Mouse (Mus musculus): ENCODE measurements around the gene Apeh. TPM values are rescaled to one million over a fixed set of nuclear protein-coding genes. Genes with fewer than 3 reads are reported as not detected.
"Not testable (repeated sequence)": the region's sequence is repeated elsewhere in the genome, so short reads cannot be mapped to it uniquely, and the experiment has no call there.

Apeh gene
- 54.7 and 61.3 TPM in 2 replicates for polyA plus RNA-seq (2015; fragmentation: Nextera tagmentation; extraction: Ambion mirVana)

DNA sequence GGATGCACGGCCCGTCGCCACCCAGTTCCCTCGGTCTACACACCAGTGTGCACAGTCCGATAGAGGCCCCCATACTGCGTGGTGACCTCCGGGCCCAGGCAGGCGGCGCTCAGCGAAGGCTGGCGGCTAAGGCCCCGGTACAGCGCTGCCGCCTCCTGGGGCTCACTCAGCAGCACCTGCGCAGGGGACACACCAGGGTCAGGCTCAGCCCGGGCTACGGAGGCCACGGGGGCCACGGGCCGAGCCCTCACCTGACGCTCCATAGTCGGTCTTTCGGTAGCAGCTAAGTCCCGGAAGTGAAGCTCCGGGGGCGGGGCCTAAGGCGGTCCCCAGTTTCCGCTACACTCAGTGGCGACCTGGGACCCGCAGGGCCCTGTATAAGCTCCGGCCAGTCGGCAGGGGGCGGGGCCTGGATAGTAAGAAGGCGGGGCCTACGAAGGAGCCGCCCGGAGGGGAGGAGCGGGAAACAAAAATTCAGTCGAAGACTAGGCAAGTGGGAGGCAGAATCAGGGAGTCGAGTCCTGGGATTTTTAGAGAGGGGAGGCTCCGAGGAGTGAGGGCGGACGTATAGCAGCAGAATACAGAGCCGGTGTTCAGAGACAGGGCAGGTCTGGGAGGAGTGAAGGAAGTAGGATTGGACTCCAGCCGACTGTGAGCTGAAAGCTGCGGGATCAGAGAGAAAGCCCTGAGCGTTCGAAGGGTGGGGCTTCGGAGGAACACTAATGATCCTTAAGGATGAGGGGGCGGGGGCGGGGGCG lies at the start of gene Apeh:
TSS of gene Apeh (minus strand) at position 423 of the 758 bp plus-strand sequence.
- Histone ChIP-seq H3K36me3 (replicated peaks) (peaks cover 19% of the 10 kb centered on the region; the same call in 1 of the 2 replicates), H3K9me3 (no peaks in the 10 kb centered on the region), H3K4me2 (peak within 1 kb of the TSS; percentile 96), H3K9ac (peak within 1 kb of the TSS; percentile 75), H3K4me1 (peaks cover 20% of the 10 kb centered on the region), H3K27me3 (replicated peaks) (no peaks in the 10 kb centered on the region), H3K27ac (peak within 1 kb of the TSS; percentile 78), H3K4me3 (peak within 1 kb of the TSS; percentile 61)
- peak; percentile 91 for ATAC-seq (replicated peaks)
- under 1% methylated on average over 51 of the region's 52 CpGs for WGBS

DNA sequence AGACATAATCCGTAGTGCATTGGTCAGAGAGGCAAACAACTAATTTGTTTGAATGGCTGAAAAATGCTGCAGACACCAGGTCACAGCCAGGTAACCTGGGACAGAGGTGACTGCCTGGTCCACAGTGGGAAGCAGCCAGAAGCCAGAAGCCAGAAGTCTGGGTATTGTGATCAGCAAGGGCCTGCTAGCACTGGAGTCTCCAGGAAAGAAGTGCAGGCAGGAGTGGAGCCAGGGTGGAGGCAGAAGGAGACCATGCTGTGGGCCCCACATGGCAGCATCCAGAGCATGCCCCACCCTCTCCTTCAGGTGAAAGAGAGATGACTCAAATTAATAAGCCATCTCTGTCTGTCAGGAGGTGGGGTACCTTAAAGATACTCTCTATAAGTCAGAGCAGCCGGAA lies 49.1 kb upstream of the Apeh start:
- Histone ChIP-seq H3K4me1 (no peaks in the 10 kb centered on the region; the same call in 1 of the 2 replicates), H3K4me2 (no peak overlapping the region), H3K27me3 (replicated peaks) (no peaks in the 10 kb centered on the region), H3K9me3 (no peaks in the 10 kb centered on the region), H3K4me3 (no peak overlapping the region), H3K9ac (no peak overlapping the region), H3K27ac (no peak overlapping the region), H3K36me3 (replicated peaks) (no peaks in the 10 kb centered on the region; the same call in 1 of the 2 replicates)
- ATAC-seq (replicated peaks) = no peak
- 87% methylated on average over 2 of the region's 2 CpGs for WGBS

- Histone ChIP-seq H3K36me3 (replicated peaks) (peaks cover 7% of the 10 kb centered on the region; the same call in 1 of the 2 replicates), H3K4me3 (no peak overlapping the region), H3K9me3 (no peaks in the 10 kb centered on the region), H3K9ac (no peak overlapping the region), H3K4me2 (no peak overlapping the region), H3K27ac (no peak overlapping the region), H3K4me1 (no peaks in the 10 kb centered on the region; the same call in 1 of the 2 replicates), H3K27me3 (replicated peaks) (no peaks in the 10 kb centered on the region)
- ATAC-seq (replicated peaks) = no peak
- WGBS = 85% methylated on average over 10 of the region's 10 CpGs
Observed at GRCm38 (mm10) chr9:108141387-108141786, 47.0 kb upstream of the Apeh start.

DNA sequence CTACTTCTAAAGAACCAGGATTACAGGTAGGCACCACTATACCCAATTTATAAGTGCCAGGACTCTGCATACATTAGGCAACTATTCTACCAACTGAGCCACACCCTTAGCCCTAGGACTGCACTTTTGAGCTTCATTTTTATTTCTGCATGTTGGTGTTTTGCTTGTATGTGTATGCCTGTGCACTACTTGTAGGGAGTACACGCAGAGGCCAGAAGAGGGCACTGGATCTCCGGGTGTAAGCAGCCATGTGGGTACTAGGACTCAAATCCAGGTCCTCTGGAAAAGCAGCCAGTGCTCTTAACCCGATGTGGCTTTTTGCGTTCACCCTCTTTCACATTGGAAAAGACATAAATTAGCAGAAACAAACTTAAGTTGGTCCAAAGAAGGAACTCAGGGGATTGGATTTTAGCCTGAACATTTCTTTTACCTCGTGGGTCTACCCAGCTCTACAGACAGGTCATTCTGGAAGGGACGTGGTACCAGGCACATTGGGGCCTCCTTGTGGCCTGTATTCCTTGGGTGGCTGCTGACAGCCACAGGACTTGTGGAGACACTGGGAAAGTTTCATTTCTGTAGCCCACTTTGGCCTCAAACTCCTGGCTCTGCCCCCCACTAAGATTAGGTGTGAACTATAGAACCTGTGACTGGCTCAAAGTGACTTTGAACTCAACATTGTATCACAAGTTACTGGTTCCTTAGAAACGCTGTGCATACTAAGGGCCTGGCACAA lies 45.7 kb upstream of the Apeh start:
- no peak overlapping the region for H3K4me3 ChIP-seq
- H3K9me3 ChIP-seq = no peaks in the 10 kb centered on the region
- H3K9ac ChIP-seq = no peak overlapping the region
- peaks cover 7% of the 10 kb centered on the region; the same call in 1 of the 2 replicates for H3K36me3 ChIP-seq (replicated peaks)
- no peak overlapping the region for H3K4me2 ChIP-seq
- 83% methylated on average over 7 of the region's 7 CpGs for WGBS
- no peaks in the 10 kb centered on the region for H3K4me1 ChIP-seq
- no peaks in the 10 kb centered on the region for H3K27me3 ChIP-seq (replicated peaks)
- no peak for ATAC-seq (replicated peaks)
- no peak overlapping the region for H3K27ac ChIP-seq

- no peak overlapping the region for H3K27ac ChIP-seq
- no peak overlapping the region for H3K4me2 ChIP-seq
- no peak for ATAC-seq (replicated peaks)
- no peak overlapping the region for H3K4me3 ChIP-seq
- H3K9ac ChIP-seq = no peak overlapping the region
- no peaks in the 10 kb centered on the region for H3K4me1 ChIP-seq
- H3K27me3 ChIP-seq (replicated peaks) = no peaks in the 10 kb centered on the region
- peaks cover 7% of the 10 kb centered on the region; the same call in 1 of the 2 replicates for H3K36me3 ChIP-seq (replicated peaks)
- H3K9me3 ChIP-seq = no peaks in the 10 kb centered on the region
- 86% methylated on average over 17 of the region's 17 CpGs for WGBS
Observed at GRCm38 (mm10) chr9:108139169-108139962, 45.0 kb upstream of the Apeh start.

DNA sequence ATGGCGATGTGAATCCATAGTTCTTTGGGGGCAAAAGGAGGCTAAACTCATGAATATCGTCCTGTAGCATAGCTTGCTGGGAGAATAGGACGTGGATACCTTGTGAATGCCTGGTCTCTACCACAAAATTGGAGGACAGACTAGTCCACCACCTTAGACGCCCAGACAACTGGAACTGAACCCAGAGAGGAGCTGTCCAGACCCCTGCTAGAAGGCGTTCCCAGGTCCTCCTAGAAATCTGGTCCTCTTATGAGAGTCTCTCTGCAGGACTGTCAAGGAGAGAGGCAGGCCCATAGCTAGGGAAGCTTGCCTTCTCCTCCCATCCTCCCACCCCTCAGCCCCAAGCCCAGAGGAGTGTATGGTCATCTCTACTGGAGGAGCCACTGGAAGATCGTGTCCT lies 43.7 kb upstream of the Apeh start:
- WGBS = 75% methylated on average over 6 of the region's 6 CpGs
- Histone ChIP-seq H3K9me3 (no peaks in the 10 kb centered on the region), H3K9ac (no peak overlapping the region), H3K27ac (no peak overlapping the region), H3K4me1 (no peaks in the 10 kb centered on the region), H3K27me3 (replicated peaks) (no peaks in the 10 kb centered on the region), H3K36me3 (replicated peaks) (peaks cover 7% of the 10 kb centered on the region; the same call in 1 of the 2 replicates), H3K4me3 (no peak overlapping the region), H3K4me2 (no peak overlapping the region)
- ATAC-seq (replicated peaks) = no peak

DNA sequence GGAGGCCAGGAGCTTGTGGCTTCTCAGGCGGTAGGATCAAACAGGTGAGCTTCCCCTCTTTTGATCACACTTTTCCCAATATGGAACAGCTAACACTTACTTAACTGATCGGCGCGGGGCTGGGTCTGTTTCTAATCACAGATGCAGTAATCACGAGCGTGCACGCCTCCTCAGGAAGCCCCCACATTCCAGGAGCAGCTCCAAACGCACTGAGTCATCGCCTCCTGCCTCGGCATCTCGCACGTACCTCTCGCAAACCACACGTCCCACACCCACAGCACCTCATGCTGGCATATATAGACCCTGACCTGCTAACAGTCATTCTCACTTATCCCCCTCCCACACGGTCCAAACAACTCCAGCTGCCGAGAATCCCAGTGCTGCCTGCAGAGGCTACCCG lies 43.1 kb upstream of the Apeh start:
- Histone ChIP-seq H3K27ac (no peak overlapping the region), H3K4me1 (no peaks in the 10 kb centered on the region), H3K9ac (no peak overlapping the region), H3K9me3 (no peaks in the 10 kb centered on the region), H3K4me2 (no peak overlapping the region), H3K4me3 (no peak overlapping the region), H3K27me3 (replicated peaks) (no peaks in the 10 kb centered on the region), H3K36me3 (replicated peaks) (peaks cover 7% of the 10 kb centered on the region; the same call in 1 of the 2 replicates)
- ATAC-seq (replicated peaks) = no peak
- 81% methylated on average over 17 of the region's 17 CpGs for WGBS

DNA sequence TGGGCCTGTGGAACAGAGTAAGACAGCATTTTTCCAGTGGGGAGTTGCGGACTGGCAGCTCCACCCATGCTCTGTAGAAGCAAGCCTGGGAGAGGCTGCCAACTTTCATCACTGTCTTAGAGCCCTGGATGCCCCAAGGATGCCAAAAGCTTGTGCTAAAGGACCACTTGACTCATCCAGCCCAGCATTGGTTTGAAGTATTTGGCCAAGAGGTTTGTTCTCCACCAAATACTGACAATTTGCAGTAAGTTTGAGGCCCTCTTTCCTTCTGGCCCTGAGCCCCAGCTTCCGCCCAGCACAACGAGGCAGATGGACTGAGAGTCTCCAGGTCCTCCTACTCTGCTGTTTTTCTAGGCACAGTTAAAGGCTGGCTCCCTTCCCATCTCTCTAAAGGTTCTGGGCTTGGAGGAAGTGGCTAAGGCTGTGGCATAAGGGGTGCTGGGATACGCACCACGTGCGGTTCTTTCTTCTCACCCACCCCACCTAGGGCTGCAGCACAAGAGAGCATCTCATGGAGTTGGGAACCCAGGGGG lies 42.6 kb upstream of the Apeh start:
- Histone ChIP-seq H3K27ac (no peak overlapping the region), H3K9ac (no peak overlapping the region), H3K4me2 (no peak overlapping the region), H3K27me3 (replicated peaks) (no peaks in the 10 kb centered on the region), H3K36me3 (replicated peaks) (peaks cover 7% of the 10 kb centered on the region; the same call in 1 of the 2 replicates), H3K4me3 (no peak overlapping the region), H3K9me3 (no peaks in the 10 kb centered on the region), H3K4me1 (no peaks in the 10 kb centered on the region)
- WGBS = 85% methylated on average over 6 of the region's 6 CpGs
- no peak for ATAC-seq (replicated peaks)

- no peak overlapping the region for H3K27ac ChIP-seq
- ATAC-seq (replicated peaks) = no peak
- WGBS = 14% methylated on average over 1 of the region's 1 CpGs
Observed at GRCm38 (mm10) chr9:108136225-108136624, 41.8 kb upstream of the Apeh start.

GRCm38 (mm10) chr9:108135679-108136078 lies 41.3 kb upstream of the Apeh start:
- not testable (repeated sequence) for H3K4me2 ChIP-seq; H3K9ac ChIP-seq; ATAC-seq (replicated peaks); H3K4me3 ChIP-seq; H3K9me3 ChIP-seq; H3K36me3 ChIP-seq (replicated peaks); H3K4me1 ChIP-seq; H3K27ac ChIP-seq; H3K27me3 ChIP-seq (replicated peaks)
- WGBS = 92% methylated on average over 3 of the region's 3 CpGs

More at GRCm38 (mm10) chr9:108136225-108136624, 41.8 kb upstream of the Apeh start:
- Histone ChIP-seq H3K9me3 (no peaks in the 10 kb centered on the region), H3K27me3 (replicated peaks) (no peaks in the 10 kb centered on the region), H3K4me2 (no peak overlapping the region), H3K9ac (no peak overlapping the region), H3K4me3 (no peak overlapping the region), H3K36me3 (replicated peaks) (peaks cover 7% of the 10 kb centered on the region; the same call in 1 of the 2 replicates), H3K4me1 (no peaks in the 10 kb centered on the region)

GRCm38 (mm10) chr9:108133478-108133877 lies 39.1 kb upstream of the Apeh start:
- Histone ChIP-seq H3K4me1 (no peaks in the 10 kb centered on the region), H3K36me3 (replicated peaks) (peaks cover 7% of the 10 kb centered on the region; the same call in 1 of the 2 replicates), H3K27ac (no peak overlapping the region), H3K4me2 (no peak overlapping the region), H3K9ac (no peak overlapping the region), H3K27me3 (replicated peaks) (no peaks in the 10 kb centered on the region), H3K4me3 (no peak overlapping the region), H3K9me3 (no peaks in the 10 kb centered on the region)
- no peak for ATAC-seq (replicated peaks)
- 79% methylated on average over 1 of the region's 1 CpGs for WGBS

DNA sequence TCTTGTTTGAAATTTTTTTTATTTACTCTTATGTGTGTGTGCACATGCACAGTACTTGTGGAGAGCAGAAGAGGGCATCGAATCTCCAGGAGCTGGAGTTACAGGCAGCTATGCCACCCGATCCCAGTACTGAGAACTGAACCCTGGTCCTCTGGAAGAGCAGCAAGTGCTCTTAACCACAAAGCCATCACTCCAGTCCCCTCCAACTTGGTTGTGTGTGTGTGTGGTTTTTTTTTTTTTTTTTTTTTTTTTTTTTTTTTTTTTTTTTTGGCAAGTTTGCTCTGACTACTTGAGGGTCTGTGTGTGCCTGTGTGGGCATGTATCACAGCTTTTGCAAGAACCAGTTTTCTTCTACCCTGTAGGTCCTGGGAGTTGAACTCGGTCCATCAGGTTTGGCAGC lies 38.0 kb upstream of the Apeh start:
- 93% methylated on average over 3 of the region's 3 CpGs for WGBS
- Histone ChIP-seq H3K27ac (no peak overlapping the region), H3K4me3 (no peak overlapping the region), H3K9ac (no peak overlapping the region), H3K4me2 (no peak overlapping the region), H3K9me3 (no peaks in the 10 kb centered on the region), H3K4me1 (no peaks in the 10 kb centered on the region), H3K27me3 (replicated peaks) (no peaks in the 10 kb centered on the region), H3K36me3 (replicated peaks) (no peaks in the 10 kb centered on the region)
- ATAC-seq (replicated peaks) = no peak

All from midbrain, embryonic 15.5 days (tissue).